Mouse (Mus musculus) adrenal gland, adult 8-10 months (tissue): ENCODE results near the gene Nckap5. TPM values are rescaled to one million over a fixed set of nuclear protein-coding genes. Genes with fewer than 3 reads are reported as not detected.

ENCODE experiments used
- DNase-seq: peaks from one replicate; pipeline ENCODE4 v3.0.0; 2022
- total RNA-seq, 4 experiments: library from RNA; stranded (reverse); gene quantifications; 2 replicates each; pipeline ENCODE4 v1.2.4; 2022

Gene Nckap5
- total RNA-seq, 4 experiments from 2014 or later: 60.0 to 98.8 (median 71.8) TPM

DNA sequence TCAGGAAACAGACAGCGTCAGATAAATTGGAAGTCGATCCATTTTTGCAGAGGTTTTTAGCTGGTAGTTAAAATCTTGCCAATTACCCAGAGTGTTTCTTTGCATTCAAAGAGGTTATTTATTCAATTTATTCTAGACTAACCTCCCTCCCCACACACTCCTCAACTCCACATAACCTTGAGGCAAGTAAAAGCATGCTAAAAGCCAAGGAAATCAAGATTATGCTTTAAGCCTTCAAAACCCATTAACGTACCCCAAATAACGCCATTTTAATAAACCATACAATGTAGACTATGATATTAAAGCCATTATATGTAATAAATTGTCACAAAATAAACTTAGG, 129.7 kb downstream of the Nckap5 start:
- DNase-seq: no peak

DNA sequence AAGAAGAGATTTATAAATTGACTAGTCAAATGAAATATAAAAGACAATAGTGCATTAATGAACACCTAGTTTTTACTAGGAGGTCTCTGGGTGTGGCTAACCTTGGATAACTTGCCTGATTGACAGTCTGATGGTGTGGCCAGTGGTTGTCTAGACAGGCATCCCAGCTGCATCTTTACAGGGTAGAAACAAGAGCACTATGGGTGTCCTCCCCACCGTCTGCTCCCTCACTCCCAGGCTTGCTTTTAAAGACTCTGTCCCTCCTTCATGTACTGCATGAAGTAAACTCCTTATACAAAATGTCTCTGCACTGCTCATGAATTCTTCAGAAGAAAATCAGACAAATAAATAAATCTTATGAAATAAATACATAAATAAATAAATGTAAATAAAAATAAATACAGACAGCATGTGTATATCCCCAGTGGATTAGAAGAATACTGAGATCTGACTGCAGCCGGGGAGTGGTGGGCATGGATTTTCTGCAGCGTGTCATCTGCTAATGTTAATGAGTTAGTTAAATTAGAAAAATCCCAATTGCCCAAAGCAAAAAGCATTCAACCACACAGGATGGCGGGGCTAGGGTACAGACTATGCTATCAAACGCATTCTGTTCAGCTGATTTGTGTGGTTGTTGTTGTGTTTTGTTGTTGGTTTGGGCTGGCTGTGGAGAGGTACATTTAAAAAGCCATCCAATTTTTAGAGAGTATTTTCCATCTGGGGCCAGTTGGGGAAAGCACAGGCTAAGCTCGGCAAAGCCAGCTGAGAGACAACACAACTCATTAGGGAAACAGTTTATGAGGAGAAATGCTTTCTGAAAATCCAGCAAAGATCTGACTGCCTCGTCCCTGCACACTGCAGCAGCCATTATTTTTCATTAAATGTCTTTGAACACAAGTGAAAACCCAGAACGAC, 130.3 kb downstream of the Nckap5 start:
- no peak for DNase-seq

DNA sequence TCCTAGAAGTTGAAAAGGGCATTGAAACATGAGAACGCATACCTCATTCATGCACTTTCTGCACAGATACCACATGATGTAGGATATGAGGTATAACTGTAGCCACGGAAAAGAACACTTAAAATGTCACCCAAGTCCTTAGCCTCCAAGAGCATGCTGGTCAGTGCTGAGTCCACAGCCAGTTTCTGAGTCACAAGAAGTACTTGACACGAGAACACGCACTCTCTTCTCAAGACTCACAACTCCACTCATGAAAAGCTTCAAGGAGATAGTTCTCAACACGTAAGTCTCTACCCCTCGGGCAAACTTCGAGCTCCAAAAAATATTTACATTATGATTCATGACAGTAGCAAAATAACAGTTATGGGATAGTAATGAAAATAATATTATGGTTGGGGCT, 137.0 kb downstream of the Nckap5 start:
- DNase-seq: no peak

DNA sequence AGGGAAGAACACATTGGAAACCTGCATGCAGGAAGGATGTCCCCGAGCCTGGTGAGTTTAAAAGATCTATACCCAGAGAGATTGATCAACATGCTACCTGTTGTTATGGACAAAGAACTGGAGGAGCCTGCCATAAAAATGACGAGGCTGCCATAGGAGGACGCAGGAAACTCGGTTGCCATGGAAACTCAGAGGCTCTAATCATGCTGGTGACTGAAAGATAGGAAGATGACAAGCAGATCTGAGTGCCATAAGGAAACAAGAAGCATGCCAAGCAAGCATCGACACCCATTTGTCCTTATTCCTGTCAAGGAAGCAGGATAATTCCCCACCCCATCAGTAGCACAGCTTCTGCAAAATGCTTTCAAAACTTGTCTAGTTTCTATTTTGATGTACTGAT, 142.0 kb downstream of the Nckap5 start:
- DNase-seq: no peak

DNA sequence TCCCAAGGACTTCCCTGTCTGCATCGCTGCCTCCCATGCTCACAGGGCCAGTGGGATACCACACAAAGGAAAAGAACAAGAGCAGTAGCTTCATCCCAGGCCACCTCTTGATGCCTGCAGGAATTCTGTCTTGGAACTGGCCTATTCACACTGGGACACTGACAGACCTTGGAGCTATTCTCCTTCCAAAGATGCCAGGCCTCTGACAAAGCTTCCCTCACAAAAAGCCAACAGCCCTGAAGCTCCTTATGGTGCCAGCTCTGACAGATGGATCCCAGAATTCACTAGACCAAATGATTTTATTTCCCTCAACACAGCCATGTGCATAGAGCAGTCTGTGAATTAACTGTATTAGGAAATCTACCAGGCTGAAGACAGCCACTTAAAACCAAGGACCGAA, 143.9 kb downstream of the Nckap5 start:
- no peak for DNase-seq

DNA sequence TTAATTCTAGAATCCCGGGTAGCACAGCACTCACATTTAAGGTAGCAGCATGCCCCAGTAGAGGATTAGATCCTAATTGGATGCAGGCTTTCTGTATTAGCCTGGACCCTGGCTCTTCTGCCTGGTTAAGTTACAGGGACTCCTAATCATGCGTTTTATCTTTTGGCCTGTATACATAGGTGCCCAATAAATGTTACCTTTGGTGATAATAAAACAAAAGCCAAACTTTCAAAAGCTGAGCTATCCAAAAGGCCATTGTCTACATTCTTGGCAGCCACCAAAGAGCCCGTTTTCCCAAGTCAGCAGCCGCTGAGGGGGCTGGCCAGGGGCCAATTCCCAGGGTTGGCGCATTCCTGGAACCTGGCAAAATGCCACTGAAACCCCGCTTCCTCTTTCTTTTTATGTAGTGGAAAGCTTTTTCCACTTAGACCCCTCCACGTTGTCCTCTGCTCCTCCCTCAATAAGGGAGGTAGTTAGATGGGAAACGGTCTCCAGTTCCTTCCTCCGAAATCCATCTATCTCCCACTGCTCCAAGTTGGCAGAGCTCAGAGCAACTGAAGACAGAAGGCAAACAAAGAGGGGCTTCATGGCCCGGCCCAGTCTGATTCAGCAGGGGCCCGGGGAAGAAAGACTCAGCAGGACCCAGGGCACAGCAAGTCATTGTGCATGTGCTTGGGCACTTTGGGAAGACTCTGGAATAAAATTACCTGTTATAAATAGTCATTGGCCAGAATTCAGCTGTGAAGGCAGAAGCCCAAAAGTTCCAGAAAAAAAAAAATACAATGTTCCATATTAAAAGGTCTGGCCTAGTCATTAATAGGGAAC, 146.8 kb downstream of the Nckap5 start:
- DNase-seq: no peak

DNA sequence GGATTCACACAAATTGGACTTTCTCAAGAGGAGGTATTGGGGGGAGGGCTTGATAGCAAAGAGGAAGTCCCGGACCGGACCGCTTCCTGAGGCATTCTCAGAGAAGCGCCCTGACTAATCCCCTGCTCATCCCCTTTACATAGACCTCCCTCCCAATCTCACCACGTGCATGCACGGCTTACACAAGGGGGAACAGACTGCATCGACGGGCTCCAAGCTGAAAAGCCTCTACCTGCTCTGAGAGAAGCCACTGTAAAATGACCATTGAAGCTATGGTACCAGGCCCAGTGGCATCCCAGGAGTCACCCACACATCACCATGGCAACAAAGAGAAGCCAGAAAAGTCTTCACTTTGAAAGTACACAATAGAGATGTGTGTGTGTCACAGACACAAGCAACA, 148.8 kb downstream of the Nckap5 start:
- DNase-seq: no peak

DNA sequence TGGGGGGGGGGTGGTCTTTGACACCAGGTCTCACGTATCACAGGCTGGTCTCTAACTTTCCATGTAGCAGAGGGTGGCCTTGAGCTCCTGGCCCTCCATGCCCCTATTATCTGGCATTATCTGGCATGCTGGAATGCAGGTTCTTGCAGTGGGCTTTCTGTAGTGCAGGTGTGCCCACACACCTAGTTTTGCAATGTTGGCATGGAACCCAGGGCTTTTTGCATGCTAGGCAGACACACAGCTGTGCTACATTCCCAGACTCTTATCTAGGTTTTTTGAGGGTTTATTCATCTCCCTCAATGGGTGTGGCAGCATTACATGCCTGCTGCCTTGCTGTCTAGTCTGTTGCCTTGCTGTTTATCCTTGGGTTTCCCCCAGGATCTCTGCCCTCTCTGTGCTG, 151.3 kb downstream of the Nckap5 start:
- no peak for DNase-seq

DNA sequence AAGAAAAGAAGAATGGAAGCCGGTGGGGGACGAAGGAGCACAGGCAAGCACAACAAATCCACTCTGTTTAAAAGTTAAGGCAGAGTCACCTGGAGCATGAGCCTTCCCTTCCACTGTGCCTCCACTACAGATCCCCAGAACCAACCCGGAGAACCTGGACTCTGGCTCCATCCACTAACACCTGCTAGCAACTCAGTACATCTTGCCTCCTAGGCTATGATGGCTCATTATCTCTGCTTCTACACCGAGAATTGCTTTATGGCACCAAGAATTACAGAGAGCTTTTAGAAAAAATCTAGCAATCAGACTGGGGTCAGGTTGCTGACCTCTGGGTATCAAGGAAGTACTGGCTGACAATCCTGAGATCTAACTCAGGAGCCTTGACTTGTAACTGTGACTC, 153.3 kb downstream of the Nckap5 start:
- DNase-seq: no peak

DNA sequence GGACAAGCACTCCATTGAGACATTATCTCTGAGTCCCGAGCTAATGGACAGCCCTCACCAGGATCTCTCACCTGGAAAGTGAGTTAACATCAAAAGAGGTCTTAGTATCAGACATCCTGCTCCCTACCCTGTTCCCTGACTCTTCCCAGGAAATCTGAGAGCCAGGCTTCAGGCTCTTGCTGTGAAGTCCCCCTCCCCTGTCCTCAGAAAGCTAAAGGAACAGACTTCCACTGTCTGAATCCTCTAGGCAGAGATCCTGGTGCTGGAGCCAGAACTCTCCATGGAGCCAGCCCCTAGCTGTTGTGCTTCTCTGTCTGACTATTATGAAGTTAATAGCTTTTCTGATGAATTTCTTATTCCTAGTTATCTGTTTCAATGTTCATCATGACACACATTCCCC, 153.8 kb downstream of the Nckap5 start:
- DNase-seq: no peak

DNA sequence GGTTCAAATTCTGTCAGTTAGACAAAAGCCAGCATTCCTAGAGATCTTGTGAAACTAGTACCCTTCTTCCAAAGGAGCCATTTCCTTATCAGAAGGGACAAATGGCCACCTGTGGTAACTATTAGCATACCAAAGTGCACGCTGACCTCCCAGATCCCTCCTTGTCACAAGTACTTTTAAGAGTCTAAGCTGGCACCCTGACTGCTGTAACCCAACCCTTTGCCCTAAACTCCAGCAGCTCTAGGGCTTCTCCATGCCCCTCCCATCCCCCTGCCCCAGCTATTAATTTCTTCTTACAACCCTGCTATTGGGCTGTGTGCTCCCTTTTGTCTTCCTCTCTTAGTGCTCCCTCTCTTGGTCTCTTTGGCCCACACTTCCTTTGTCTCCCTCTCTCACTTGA, 155.5 kb downstream of the Nckap5 start:
- no peak for DNase-seq

DNA sequence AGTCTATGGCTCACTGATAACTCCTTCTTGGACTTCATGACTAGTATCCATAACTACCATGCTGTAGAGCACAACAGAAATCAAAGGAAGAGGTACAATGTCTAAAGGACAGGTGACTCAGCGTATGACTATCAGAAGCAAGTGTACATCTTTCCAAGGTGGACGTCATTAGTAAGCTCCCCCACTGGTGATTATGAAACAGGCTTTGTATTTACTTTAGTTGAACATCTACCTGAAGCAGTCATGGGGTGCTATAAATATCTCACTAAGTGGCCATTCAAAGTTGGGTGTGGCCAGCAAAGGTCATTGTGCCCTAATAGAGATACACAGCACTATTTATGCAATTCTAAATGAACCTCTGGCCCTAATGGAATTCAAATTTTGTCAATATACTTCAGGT, 157.4 kb downstream of the Nckap5 start:
- no peak for DNase-seq

DNA sequence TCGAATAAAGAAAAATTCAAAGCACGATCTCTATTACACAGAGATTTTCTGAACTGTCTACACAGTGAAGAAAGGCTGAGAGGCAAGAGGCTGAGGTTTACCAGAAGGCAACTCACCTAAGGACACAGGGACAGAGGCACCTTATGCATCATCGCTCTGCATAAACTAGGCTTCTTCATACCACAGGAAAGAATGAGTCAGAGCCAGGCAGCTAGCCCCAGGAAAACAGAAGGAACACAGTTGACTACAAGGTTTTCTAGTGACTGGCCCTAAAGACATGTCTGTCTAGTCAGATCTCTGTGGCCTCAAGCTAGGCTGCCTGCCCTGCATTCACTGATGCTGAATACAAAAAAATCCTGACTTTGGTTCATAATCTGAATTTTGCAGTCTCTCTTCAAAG, 160.1 kb downstream of the Nckap5 start:
- no peak for DNase-seq

DNA sequence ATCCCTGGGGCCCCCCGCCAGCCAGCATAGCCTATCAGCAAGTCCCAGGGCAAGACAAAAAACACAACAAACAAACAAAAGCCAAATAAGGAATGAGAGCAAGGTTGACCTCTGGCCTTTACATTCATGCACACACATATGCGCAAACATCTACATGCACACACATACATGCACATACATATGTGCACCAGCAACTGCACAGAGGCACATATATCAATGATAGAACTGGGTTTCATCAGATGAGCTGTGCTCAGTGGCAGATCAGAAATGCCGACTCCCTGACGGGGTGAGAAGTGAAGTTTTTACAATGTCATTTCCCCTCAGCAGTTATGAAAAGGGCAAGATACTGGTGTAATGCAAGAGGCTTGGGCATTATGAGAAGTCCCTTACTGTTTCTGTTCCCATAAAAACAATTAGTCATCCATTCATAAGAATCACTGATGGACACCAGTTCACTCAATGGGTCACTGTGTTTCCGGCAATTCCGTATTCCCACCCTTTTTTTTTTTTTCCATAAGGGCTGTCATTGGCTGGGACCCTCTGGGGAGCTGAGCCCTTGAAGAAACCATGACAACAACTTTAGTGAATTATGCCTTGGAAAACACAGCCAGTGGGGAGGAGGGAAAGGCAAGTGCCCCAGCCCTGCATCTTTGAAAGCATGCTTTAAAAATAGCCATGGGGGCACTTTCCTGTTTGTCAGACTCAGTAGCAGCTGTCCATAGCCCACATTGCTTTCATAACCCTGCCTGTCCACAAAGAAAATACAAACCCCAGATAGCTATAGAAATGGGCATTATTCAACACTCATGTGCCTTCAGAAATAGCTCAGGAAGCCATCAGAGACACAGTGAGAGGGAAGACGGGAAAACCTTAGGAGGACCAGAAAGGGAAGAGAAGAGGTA, 170.2 kb downstream of the Nckap5 start:
- no peak for DNase-seq

DNA sequence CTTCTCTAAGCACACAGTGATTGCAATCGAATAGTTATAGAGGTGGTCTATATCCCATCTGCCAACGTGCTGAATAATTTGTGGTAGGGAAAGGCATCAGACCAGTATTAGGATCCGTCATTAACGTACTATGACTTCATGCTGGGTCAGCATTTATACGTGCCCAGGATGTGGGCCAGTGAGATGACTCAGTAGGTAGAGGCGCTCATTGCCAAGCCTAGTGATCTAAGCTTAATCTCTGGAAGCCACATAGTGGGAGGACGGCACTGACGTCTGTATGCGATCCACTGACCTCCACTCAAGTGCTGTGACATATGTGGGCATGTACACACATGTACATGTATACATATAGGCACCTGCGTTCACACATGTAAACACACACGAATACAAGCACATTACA, 171.9 kb downstream of the Nckap5 start:
- no peak for DNase-seq

DNA sequence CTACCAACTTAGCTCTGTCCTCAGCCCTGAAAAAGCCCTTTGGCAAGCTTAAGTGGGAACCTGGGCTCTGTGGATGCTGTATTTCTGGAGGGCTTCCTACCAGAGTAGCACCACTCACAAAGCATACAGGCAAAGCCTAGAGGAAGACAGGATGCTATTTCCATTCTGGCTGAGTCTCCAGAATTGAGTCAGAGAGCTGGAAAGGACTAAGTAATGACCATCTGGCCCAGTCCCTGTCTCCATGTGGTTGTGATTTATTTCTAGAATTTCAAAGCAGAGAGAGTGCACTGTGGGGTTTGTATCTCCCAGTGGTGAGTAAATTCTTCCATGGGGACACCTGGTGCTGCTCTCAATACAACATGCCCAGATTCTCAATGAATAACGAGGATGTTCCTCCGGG, 174.4 kb downstream of the Nckap5 start:
- DNase-seq: no peak

DNA sequence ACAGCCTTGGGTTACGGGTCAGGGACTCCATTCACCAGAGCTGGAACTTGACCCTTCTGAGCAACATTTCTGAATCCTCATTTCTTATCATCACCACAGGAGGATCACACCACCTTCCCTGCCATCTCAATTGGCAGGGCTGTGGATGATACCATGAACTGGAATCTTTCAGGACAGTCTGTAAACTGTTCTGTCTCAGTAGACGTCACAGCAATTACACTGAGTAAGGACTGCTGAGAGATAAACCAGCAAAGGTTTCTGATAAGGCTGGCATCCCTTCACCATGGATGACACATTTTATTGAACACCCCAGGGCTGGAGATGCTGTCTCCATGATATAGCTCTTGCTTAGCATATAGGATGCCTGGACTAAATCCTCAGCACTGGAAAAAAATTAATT, 178.5 kb downstream of the Nckap5 start:
- DNase-seq: no peak

DNA sequence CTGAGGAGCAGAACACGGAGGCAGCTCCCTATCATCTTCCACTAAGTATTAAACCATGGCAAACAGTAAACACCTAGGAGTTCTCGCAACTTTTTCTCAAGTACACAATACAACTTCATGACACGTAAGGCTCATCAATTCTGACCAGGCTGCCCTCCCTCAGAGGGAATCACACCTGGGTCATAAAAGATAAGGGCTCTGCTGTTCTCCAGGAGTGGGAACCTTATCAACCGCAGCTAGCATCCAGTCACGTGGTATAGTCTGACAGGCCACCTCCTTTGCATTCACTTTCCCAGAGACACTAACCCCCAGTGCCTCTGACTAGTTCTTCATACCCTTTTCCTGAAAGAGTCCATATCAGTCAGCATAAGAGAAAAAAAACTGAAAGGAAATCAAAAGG, 179.8 kb downstream of the Nckap5 start:
- no peak for DNase-seq

DNA sequence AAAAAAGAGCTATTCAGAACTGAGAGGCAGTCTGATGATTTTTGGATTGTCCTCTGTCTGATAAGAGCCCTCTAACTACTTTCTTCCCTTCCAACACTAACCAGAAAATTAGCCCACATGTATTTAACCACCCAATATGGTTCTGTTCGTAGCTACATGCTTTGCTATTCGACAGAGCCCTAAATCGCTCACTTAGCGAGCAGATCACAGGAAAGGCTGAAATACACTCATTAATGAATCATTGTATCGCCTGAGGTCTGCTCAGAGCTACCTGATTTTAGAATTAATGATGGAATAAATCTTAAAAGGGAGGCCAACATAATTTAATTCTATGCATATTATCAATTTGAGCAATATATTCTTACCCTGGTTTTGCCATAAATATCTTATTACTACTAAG, 187.8 kb downstream of the Nckap5 start:
- no peak for DNase-seq

DNA sequence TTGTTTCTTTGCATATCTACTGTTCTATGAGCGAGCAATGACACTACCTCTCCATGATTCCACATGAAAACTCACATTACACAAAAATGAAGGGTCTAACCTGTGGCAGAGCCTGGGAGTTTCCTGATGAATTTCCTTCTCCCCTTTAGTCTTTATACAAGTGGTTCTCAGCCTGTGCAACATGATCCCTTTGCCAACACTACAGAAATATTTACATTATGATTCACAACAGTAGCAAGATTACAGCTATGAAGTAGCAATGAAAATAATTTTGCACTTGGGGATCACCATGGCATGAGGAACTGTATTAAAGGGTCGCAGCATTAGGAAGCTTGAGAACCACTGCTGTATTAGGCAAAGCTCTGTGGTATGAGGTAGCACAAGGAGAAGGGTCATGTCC, 191.1 kb downstream of the Nckap5 start:
- no peak for DNase-seq

DNA sequence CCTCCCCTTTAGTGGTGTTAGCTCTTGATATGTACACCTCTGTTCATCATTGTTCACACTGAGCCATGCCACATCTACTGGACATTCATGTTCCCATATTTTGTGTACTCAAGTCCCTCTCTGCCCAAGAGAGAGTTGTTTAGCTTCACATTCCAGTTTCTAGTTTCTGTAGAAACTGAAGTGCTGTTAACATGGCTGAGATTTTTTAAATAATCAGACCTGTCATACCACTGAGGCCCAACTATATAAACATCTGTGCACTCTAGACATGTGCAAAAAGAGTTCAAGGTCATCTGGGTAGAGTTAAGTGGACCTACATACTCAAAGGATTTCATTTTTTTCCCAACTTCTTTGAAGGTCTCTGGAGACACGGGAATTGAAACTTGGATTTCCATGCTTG, 193.1 kb downstream of the Nckap5 start:
- DNase-seq: no peak

DNA sequence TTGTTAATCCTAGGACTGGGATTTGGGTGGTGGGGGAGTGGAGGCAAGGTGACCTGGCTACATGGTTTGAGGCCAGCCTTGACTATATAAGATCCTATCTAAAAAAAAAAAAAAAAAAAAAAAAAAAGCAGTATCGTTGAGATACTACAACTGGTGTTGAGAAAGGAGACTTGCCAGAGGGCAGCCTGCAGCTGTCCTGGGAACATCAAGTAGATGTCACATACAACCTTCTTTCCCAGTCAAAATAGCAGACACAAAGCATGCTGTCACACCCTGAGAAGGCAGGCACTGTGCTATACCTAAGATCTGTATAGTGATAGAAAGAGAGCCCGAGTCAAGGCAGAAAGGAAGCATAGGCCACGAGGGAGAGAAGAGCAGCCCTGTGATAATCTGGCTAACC, 204.4 kb downstream of the Nckap5 start:
- DNase-seq: no peak

DNA sequence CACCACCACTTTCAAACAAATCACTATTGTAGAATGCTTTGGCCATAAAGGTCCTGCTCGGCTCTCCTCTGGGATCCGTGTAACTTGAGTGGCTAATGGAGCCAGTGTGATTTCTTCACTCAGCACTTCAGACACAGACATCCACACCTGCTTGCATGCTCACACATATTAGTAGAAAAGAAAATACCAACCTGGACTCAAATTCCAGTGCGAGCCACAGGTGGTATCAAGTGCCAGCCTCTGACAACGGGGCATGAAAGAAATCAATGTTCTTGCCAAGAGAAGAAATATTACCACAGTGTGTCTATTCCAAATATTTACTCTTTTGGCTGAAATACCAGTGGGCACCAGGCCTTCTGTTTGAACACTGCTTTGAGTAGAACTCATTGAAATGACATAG, 208.6 kb downstream of the Nckap5 start:
- no peak for DNase-seq
